Mouse (Mus musculus): ENCODE data around the gene Tex52. TPM values are rescaled to one million over a fixed set of nuclear protein-coding genes. Genes with fewer than 3 reads are reported as not detected.

The Tex52 gene
- polyA plus RNA-seq, 1 experiment: not detected

DNA sequence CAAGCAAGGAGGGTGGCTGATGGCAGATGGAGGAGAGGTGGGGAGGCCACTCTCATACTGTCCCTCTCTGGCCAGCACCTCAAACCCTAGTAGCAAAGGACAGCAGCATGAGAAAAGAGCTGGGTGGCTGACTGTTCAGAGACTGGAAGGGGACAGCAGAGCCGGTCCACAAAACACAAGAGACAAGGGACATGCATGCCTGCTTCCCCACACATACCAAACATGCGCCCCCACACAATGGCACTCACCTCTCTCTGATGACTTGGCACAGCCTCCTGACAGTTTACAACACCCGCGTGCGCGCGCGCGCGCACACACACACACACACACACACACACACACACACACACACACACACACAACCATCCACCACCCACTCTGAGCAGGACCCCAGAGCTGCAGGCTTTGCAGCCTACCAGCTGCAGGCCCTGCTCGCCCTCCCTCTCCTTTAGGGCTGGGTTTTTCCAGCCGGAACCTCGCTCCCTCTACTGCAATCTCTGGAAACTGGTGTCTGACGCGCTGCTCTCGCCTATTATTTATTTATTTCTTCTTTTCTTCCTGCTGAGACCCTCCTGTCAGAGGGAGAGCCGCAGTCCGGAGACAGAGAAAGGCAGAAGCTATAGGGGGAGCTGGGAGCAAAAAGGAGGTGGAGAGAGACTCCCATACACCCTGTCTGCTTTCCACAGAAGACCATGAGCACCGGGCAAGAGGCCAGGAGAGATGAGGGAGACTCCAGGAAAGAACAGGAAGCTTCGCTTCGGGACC is 24.3 kb downstream of the Tex52 start:
- H3K27ac ChIP-seq (ENCODE audit: insufficient read depth, low read depth, low read length): no peak overlapping the region

DNA sequence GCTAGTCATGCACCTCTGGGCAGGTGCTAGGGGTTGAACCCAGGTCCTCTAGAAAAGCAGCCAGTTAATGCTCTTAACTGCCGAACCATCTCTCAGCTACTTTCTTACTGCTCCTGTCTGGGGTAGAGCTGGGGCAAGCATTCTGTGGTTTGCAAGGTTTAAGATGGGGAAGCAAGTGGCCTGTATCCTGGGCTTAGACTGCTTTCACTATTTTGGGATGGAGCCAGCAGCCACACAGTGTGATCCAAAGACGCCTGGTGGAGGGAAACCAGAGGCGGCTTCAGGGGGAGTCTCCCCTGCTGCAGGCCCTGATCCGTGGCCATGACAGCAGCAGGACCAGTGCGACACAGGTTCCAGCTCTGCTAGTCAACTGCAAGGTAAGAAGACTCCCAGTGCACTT is 29.5 kb downstream of the Tex52 start:
- H3K27me3 ChIP-seq (ENCODE audit: control insufficient read depth, insufficient read depth, low read length): no peaks in the 10 kb centered on the region
- TF ChIP-seq POLR2A (IDR thresholded peaks at IDR 0.05; ENCODE audit: low read depth, low read length) (no peak), CTCF (IDR thresholded peaks at IDR 0.05; ENCODE audit: extremely low read depth, insufficient read length, insufficient replicate concordance, low read depth, low read length) (no peak)
- 51% methylated on average over 5 of the region's 5 CpGs for WGBS
- H3K27ac ChIP-seq (ENCODE audit: insufficient read depth, low read depth, low read length): no peak overlapping the region
- no peak overlapping the region for H3K4me3 ChIP-seq (ENCODE audit: low read depth, low read length)
- H3K36me3 ChIP-seq (ENCODE audit: control insufficient read depth, insufficient read depth, low read length): peaks cover 13% of the 10 kb centered on the region
- H3K4me1 ChIP-seq (ENCODE audit: control insufficient read depth, insufficient read depth, insufficient read length, low read length): no peaks in the 10 kb centered on the region

More for the DNA sequence above, 24.3 kb downstream of the Tex52 start:
- 26% methylated on average over 21 of the region's 21 CpGs for WGBS
- Histone ChIP-seq H3K27me3 (ENCODE audit: control insufficient read depth, insufficient read depth, low read length) (no peaks in the 10 kb centered on the region; the same call in 1 of the 2 replicates), H3K36me3 (ENCODE audit: control insufficient read depth, insufficient read depth, low read length) (no peaks in the 10 kb centered on the region), H3K4me1 (ENCODE audit: control insufficient read depth, insufficient read depth, insufficient read length, low read length) (peaks cover 4% of the 10 kb centered on the region; the same call in 1 of the 2 replicates), H3K4me3 (ENCODE audit: low read depth, low read length) (peak overlapping the region; percentile 40)
- TF ChIP-seq CTCF (IDR thresholded peaks at IDR 0.05; ENCODE audit: extremely low read depth, insufficient read length, insufficient replicate concordance, low read depth, low read length) (no peak), POLR2A (IDR thresholded peaks at IDR 0.05; ENCODE audit: low read depth, low read length) (no peak)

DNA sequence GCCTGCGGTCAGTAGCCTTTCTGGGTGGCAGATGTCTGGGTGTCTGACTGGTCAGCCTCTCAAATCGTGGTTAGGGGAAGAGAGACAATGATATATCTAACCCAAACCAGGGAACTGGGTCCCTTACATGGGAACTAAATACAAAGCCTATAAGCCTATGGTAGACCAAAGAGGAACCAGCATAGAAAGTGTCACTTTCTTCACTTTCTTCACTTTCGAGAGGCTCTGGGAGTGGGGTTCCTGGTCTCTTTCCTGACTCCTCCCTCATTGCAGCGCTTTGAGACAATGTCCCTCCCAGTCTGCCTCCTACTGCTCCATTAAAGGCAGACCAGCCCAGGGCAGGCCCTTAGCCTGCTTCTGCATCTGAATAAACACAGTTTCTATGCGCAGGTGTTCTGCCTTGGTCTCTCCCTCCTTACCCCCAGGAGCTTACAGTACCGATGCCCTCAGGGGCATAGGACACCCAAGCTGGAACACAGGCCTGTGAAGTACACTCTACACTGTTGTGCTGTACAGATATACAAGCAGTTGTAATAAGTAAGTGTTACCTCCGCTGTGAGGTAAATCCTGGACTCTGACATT is 33.4 kb downstream of the Tex52 start:
- 87% methylated on average over 7 of the region's 7 CpGs for WGBS
- Histone ChIP-seq H3K4me3 (ENCODE audit: low read depth, low read length) (no peak overlapping the region), H3K27me3 (ENCODE audit: control insufficient read depth, insufficient read depth, low read length) (no peaks in the 10 kb centered on the region), H3K27ac (ENCODE audit: insufficient read depth, low read depth, low read length) (no peak overlapping the region), H3K36me3 (ENCODE audit: control insufficient read depth, insufficient read depth, low read length) (peaks cover 31% of the 10 kb centered on the region), H3K4me1 (ENCODE audit: control insufficient read depth, insufficient read depth, insufficient read length, low read length) (no peaks in the 10 kb centered on the region)
- TF ChIP-seq CTCF (IDR thresholded peaks at IDR 0.05; ENCODE audit: extremely low read depth, insufficient read length, insufficient replicate concordance, low read depth, low read length): no peak
- TF ChIP-seq POLR2A (IDR thresholded peaks at IDR 0.05; ENCODE audit: low read depth, low read length): no peak

DNA sequence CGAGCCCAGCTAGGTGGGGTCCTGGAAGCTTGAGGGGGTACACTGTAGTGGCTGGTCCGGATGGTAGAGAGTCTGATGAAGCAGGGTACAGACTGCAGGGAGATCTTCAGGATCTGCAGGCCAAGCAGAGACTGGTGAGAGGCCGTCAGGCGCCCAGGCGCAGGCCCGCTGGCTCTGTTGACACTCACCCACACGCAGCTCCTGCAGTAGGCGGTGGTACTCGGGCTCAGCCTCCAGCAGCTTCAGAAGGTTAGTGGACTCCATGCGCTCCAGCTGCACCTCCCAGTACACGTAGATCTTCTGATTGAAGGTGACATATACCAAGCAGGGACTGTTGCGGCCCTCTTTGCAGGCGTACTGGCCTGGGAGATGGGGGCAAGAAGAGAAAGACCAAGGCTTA is 35.0 kb downstream of the Tex52 start:
- peaks cover 31% of the 10 kb centered on the region for H3K36me3 ChIP-seq (ENCODE audit: control insufficient read depth, insufficient read depth, low read length)
- H3K27ac ChIP-seq (ENCODE audit: insufficient read depth, low read depth, low read length): no peak overlapping the region
- no peaks in the 10 kb centered on the region for H3K4me1 ChIP-seq (ENCODE audit: control insufficient read depth, insufficient read depth, insufficient read length, low read length)
- no peak overlapping the region for H3K4me3 ChIP-seq (ENCODE audit: low read depth, low read length)
- H3K27me3 ChIP-seq (ENCODE audit: control insufficient read depth, insufficient read depth, low read length): no peaks in the 10 kb centered on the region
- WGBS: 98% methylated on average over 13 of the region's 13 CpGs
- TF ChIP-seq POLR2A (IDR thresholded peaks at IDR 0.05; ENCODE audit: low read depth, low read length) (no peak), CTCF (IDR thresholded peaks at IDR 0.05; ENCODE audit: extremely low read depth, insufficient read length, insufficient replicate concordance, low read depth, low read length) (no peak)

DNA sequence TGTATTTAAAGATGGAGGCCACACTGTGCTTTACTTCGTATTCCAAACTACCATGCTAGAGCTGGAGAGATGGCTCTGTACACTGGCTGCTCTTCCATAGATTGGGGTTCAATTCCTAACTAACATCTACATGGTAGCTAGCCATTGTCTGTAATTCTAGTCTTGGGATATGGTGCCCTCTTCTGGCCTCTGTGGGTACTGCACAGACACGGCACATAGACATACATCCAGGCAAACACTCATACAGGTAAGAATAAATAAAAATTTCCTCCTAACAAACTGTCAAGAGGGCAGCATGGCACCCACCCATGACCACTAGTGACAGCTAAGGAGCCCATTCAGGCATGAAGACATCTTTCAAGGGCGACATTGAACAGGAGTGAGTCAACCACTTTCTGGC is 35.9 kb downstream of the Tex52 start:
- peaks cover 33% of the 10 kb centered on the region for H3K36me3 ChIP-seq (ENCODE audit: control insufficient read depth, insufficient read depth, low read length)
- H3K4me1 ChIP-seq (ENCODE audit: control insufficient read depth, insufficient read depth, insufficient read length, low read length): no peaks in the 10 kb centered on the region
- no peaks in the 10 kb centered on the region for H3K27me3 ChIP-seq (ENCODE audit: control insufficient read depth, insufficient read depth, low read length)
- WGBS: 15% methylated on average over 3 of the region's 3 CpGs
- TF ChIP-seq POLR2A (IDR thresholded peaks at IDR 0.05; ENCODE audit: low read depth, low read length) (no peak), CTCF (IDR thresholded peaks at IDR 0.05; ENCODE audit: extremely low read depth, insufficient read length, insufficient replicate concordance, low read depth, low read length) (peak; percentile 49; the same call in 1 of the 2 replicates)
- no peak overlapping the region for H3K4me3 ChIP-seq (ENCODE audit: low read depth, low read length)
- no peak overlapping the region for H3K27ac ChIP-seq (ENCODE audit: insufficient read depth, low read depth, low read length)

DNA sequence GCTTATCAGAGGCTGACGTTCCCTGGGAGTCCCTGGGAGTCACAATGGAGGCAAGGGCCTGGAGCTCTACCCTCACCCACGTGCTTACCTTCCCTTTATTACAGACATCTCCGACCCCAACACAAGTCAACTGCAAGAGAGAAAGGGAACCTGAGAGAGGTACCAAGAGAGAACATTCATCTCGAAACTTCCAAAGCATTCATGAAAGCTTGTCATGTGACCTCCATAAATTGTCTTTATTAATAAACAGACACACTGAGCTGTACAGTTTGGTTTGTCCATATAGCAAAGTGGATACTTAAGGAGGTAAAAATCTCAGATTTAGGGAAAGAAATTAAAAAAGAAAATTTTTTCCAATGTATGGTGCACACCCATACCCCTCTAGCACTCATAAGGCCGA is 40.9 kb downstream of the Tex52 start:
- Histone ChIP-seq H3K4me3 (ENCODE audit: low read depth, low read length) (no peak overlapping the region), H3K27ac (ENCODE audit: insufficient read depth, low read depth, low read length) (no peak overlapping the region), H3K27me3 (ENCODE audit: control insufficient read depth, insufficient read depth, low read length) (no peaks in the 10 kb centered on the region), H3K4me1 (ENCODE audit: control insufficient read depth, insufficient read depth, insufficient read length, low read length) (no peaks in the 10 kb centered on the region), H3K36me3 (ENCODE audit: control insufficient read depth, insufficient read depth, low read length) (peaks cover 12% of the 10 kb centered on the region; the same call in 1 of the 2 replicates)
- no peak for TF ChIP-seq CTCF (IDR thresholded peaks at IDR 0.05; ENCODE audit: extremely low read depth, insufficient read length, insufficient replicate concordance, low read depth, low read length)
- no peak for TF ChIP-seq POLR2A (IDR thresholded peaks at IDR 0.05; ENCODE audit: low read depth, low read length)
- WGBS: 87% methylated on average over 5 of the region's 5 CpGs

DNA sequence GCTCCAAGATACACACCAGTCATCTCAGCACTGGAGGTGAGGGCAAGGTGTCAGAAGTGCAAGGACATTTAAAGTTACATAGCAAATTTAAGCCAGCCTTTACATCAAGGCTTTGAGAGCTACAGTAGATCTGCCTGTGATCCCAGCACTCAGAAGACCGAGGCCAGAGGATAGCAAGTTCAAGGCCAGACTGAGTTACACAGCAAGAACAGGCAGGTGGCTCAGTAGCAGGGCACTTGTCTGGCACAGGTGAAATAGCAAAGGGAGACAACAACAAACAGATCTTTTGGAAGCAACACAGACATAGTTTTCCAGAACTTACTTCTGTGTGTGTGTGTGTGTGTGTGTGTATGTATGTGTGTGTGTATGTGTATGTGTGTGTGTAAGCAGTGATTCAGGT is 42.8 kb downstream of the Tex52 start:
- Histone ChIP-seq H3K4me1 (ENCODE audit: control insufficient read depth, insufficient read depth, insufficient read length, low read length) (no peaks in the 10 kb centered on the region), H3K27me3 (ENCODE audit: control insufficient read depth, insufficient read depth, low read length) (no peaks in the 10 kb centered on the region), H3K4me3 (ENCODE audit: low read depth, low read length) (no peak overlapping the region), H3K36me3 (ENCODE audit: control insufficient read depth, insufficient read depth, low read length) (peaks cover 6% of the 10 kb centered on the region; the same call in 1 of the 2 replicates), H3K27ac (ENCODE audit: insufficient read depth, low read depth, low read length) (no peak overlapping the region)
- TF ChIP-seq POLR2A (IDR thresholded peaks at IDR 0.05; ENCODE audit: low read depth, low read length) (no peak), CTCF (IDR thresholded peaks at IDR 0.05; ENCODE audit: extremely low read depth, insufficient read length, insufficient replicate concordance, low read depth, low read length) (no peak)
- 73% methylated on average over 1 of the region's 1 CpGs for WGBS
